Mouse (Mus musculus) testis, adult 2 months (tissue): Measurements from ENCODE around the gene Fam162a.
"Not testable (repeated sequence)": the region's sequence is repeated elsewhere in the genome, so short reads cannot be mapped to it uniquely, and the experiment has no call there.

Experiments used
- CTCF ChIP-seq: fragments of 200-500 bp; IDR thresholded peaks from 2 replicates; pipeline ENCODE4 v1.5.1; 2012; ENCODE audit warnings: low read depth, mild to moderate bottlenecking, inconsistent platforms, low read length, moderate library complexity; ENCODE audit not compliant: control insufficient read depth, insufficient read depth, insufficient replicate concordance
- POLR2A ChIP-seq: fragments of 200-500 bp; IDR thresholded peaks from 2 replicates; pipeline ENCODE4 v1.6.1; 2012; ENCODE audit warnings: low read depth, mild to moderate bottlenecking, inconsistent platforms, low read length, moderate library complexity; ENCODE audit not compliant: control insufficient read depth

DNA sequence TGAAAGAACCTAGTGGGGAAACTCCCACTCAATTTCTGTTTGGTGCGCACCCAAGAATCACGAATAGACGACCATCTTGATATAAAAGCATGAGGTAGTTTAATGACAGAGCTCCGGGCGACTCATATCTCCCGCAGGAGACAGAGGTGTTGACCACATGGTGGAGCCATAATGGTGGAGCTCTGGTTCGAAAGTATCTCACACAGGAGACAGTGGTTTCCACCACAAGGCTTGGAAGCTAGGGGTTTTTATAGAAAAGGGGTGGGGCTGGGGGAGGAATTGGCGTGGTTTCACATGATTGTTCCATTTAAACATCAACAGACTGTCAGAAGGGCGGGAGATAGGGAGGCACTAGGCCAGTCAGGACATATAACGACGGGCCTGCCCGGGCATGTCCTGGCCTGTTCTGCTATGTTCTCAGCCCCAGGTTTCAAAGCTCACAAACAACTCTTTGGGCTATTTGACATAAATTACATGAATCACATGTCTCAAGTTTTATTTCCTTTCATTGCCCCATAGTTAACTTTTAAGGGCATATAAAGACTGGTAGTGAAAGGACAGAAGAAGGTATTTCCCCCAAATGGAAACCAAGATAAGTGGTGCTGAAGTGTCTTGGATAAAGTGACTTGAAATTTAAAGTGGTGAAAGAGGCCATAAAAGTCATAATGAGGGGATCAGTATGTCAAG, 26.6 kb upstream of the Fam162a start:
- TF ChIP-seq POLR2A, CTCF: not testable (repeated sequence)
